Mouse (Mus musculus) midbrain, embryonic 12.5 days (tissue): ENCODE data around the gene Kif5a. TPM values are rescaled to one million over a fixed set of nuclear protein-coding genes. Genes with fewer than 3 reads are reported as not detected.

Experiments
- ATAC-seq: fragments of 200-750 bp; cut with Nextera tagmentation; 2 replicates; pipeline ENCODE4 v1.8.0; 2017; ENCODE audit warnings: low read depth, moderate TSS enrichment, moderate library complexity; ENCODE audit not compliant: low FRiP score
- H3K27ac ChIP-seq: fragments of 300-500 bp; sonication (generic); replicated peaks from 2 replicates; pipeline ENCODE4 v1.5.1; 2016; ENCODE audit warnings: mild to moderate bottlenecking
- H3K27me3 ChIP-seq: fragments of 300-500 bp; sonication (generic); 2 replicates; pipeline ENCODE4 v1.6.1; 2016; ENCODE audit warnings: mild to moderate bottlenecking
- H3K36me3 ChIP-seq: fragments of 300-500 bp; sonication (generic); 2 replicates; pipeline ENCODE4 v1.6.1; 2016
- H3K4me1 ChIP-seq: fragments of 300-500 bp; sonication (generic); 2 replicates; pipeline ENCODE4 v1.6.1; 2016
- H3K4me2 ChIP-seq: fragments of 300-500 bp; sonication (generic); replicated peaks from 2 replicates; pipeline ENCODE4 v1.6.1; 2016; ENCODE audit warnings: mild to moderate bottlenecking, moderate library complexity
- H3K4me3 ChIP-seq: fragments of 300-500 bp; sonication (generic); 2 replicates; pipeline ENCODE4 v1.5.1; 2016; ENCODE audit warnings: mild to moderate bottlenecking
- H3K9ac ChIP-seq: fragments of 300-500 bp; sonication (generic); replicated peaks from 2 replicates; pipeline ENCODE4 v1.6.1; 2016; ENCODE audit warnings: mild to moderate bottlenecking, moderate library complexity
- H3K9me3 ChIP-seq: fragments of 300-500 bp; sonication (generic); 2 replicates; pipeline ENCODE4 v1.6.1; 2016; ENCODE audit warnings: mild to moderate bottlenecking
- whole genome bisulfite sequencing: fragments of 180-500 bp; shearing (Covaris S2); methylation state at CpG from one replicate; pipeline ENCODE4 v1.1.7; 2016; 5-methylcytosine and 5-hydroxymethylcytosine counted together
- polyA plus RNA-seq: library from polyadenylated mRNA; unstranded; fragments of >200 nt; fragmentation: Nextera tagmentation; extraction: Ambion mirVana; gene quantifications from 2 replicates; pipeline ENCODE4 v1.2.1, GENCODE M21; 2016

Gene Kif5a
- polyA plus RNA-seq, 1 experiment from 2014 or later, result 53.9 TPM

DNA sequence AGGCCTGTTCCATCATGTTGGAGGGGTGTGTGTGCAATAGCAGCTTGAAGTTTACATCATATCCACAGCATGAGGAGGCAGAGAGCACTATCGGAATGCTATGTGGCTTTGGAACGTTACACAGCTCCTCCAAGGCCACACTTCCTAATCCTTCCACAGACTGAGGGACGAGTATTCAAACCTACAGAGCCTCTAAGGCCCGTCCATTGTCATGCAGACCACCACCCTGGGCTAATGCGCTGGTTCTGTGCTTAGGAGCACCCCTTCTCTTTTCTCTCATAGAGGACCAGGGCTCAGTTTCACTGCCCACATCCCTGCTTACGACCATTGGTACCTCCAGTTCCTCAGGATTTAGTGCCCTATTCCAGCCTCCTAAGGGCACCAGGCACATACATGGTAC, 37.9 kb downstream of the Kif5a start:
- no peak overlapping the region for H3K9ac ChIP-seq
- H3K36me3 ChIP-seq, result peaks cover 15% of the 10 kb centered on the region
- WGBS, result 20% methylated on average over 6 of the region's 6 CpGs
- H3K27me3 ChIP-seq, result peaks cover 14% of the 10 kb centered on the region; the same call in 1 of the 2 replicates
- H3K9me3 ChIP-seq, result no peaks in the 10 kb centered on the region
- no peak overlapping the region for H3K4me3 ChIP-seq
- H3K4me1 ChIP-seq, result 0 out of 2 replicates have a peak, but pooled peaks cover 2% of the 10 kb centered on the region
- H3K27ac ChIP-seq, result no peak overlapping the region
- ATAC-seq, result no peak
- no peak overlapping the region for H3K4me2 ChIP-seq

DNA sequence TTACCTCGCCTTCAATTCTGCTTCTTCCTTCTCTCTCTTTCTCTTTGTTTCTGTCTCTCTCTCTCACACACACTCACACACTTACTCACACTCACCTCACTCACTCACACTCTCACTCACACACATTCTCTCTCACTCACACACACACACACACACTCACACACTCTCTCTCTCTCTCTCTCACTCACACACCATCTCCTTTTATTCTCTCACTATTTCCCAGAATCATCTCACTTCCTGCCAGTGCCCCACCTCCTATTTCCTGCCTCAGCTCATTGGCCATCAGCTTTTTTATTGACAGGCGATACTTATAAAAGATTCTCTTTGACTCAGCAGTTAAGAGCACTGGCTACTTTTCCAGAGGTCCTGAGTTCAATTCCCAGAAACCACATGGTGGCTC, 44.8 kb downstream of the Kif5a start:
- WGBS, result 88% methylated on average over 2 of the region's 2 CpGs
- no peak overlapping the region for H3K4me3 ChIP-seq

DNA sequence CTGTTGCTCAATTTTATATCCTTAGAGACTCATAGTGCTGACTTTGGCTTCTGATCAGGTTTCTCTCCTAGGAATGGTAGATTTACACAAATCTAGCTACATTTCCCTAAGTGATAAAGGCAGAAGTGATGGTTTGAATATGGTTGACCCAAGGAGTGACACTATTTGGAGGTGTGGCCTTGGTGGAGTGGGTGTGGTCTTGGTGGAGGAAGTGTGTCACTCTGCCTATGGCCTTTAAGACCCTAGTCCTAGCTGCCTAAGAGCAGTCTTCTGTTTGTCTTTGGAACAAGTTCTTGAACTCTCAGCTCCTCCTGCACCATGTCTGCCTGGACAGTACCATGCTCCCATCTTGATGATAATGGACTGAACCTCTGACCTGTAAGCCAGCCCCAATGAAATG, 46.0 kb downstream of the Kif5a start:
- Histone ChIP-seq H3K27ac (no peak overlapping the region), H3K9ac (no peak overlapping the region), H3K4me2 (no peak overlapping the region), H3K4me1 (no peaks in the 10 kb centered on the region), H3K36me3 (no peaks in the 10 kb centered on the region), H3K4me3 (no peak overlapping the region), H3K27me3 (no peaks in the 10 kb centered on the region), H3K9me3 (no peaks in the 10 kb centered on the region)
- no peak for ATAC-seq

More for the DNA sequence above, 44.8 kb downstream of the Kif5a start:
- no peaks in the 10 kb centered on the region for H3K36me3 ChIP-seq
- H3K4me1 ChIP-seq, result no peaks in the 10 kb centered on the region
- H3K4me2 ChIP-seq, result no peak overlapping the region
- H3K27me3 ChIP-seq, result no peaks in the 10 kb centered on the region
- no peaks in the 10 kb centered on the region for H3K9me3 ChIP-seq
- no peak overlapping the region for H3K9ac ChIP-seq
- no peak overlapping the region for H3K27ac ChIP-seq
- no peak for ATAC-seq

GRCm38 (mm10) chr10:127216456-127216855, 46.7 kb downstream of the Kif5a start:
- no peak overlapping the region for H3K4me3 ChIP-seq
- 94% methylated on average over 11 of the region's 11 CpGs for WGBS
- H3K27me3 ChIP-seq, result no peaks in the 10 kb centered on the region
- no peak overlapping the region for H3K27ac ChIP-seq
- H3K4me1 ChIP-seq, result no peaks in the 10 kb centered on the region
- H3K9me3 ChIP-seq, result no peaks in the 10 kb centered on the region
- ATAC-seq, result no peak
- no peak overlapping the region for H3K4me2 ChIP-seq
- no peak overlapping the region for H3K9ac ChIP-seq
- no peaks in the 10 kb centered on the region for H3K36me3 ChIP-seq

DNA sequence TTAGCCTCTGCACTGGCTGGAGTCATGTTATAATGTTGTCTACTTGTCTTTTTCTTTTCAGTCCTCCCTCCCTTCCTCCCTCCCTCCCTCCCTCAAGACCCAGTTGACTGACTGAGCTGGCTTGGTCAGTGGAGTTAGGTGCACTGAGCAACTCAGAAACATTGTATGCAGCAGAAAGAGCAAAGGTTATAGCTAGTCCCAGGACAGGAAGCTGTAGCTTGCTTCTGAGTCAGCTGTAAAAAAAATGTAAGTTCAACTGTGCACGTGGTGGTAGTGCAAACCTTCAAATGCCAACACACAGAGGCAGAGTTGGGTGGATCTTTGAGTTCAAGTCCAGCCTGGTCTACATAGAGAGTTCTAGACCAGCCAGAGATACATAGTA, 48.7 kb downstream of the Kif5a start:
- Histone ChIP-seq H3K4me3 (no peak overlapping the region), H3K27me3 (no peaks in the 10 kb centered on the region), H3K4me2 (no peak overlapping the region), H3K4me1 (peaks cover 16% of the 10 kb centered on the region), H3K27ac (no peak overlapping the region), H3K9ac (no peak overlapping the region), H3K36me3 (no peaks in the 10 kb centered on the region), H3K9me3 (no peaks in the 10 kb centered on the region)
- no peak for ATAC-seq
- WGBS, result 69% methylated on average over 1 of the region's 1 CpGs

DNA sequence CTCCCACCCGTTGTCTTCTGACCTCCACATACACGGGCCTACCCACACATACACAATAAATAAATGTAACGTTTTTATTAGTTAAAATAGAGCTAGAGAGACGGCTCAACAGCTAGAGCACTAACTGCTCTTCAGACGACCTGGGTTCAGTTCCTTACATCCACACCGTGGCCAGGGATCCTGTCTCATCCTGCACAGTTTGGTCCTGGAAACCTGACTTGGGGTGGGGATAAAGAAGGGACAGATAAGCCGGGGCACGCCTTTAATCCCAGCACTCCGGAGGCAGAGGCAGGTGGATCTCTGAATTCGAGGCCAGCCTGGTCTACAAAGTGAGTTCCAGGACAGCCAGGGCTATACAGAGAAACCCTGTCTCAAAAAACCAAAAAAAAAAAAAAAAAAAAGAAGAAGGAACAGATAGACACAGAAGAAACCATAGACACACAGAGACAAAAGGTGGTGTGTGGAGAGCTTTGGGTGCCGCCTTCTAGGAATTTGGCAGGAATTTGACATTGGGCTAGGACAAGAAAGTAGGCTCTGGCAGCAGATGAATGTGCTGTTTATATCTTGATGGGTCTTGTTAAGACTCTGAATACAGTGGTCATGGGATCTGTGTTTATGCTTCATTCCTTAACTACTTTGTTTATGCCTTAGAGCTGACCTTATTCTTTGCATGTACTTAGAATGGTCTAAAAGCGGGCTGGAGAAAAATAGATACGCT, 49.3 kb downstream of the Kif5a start:
- ATAC-seq, result no peak
- Histone ChIP-seq H3K9ac (no peak overlapping the region), H3K4me3 (no peak overlapping the region), H3K4me2 (no peak overlapping the region), H3K4me1 (peaks cover 16% of the 10 kb centered on the region), H3K9me3 (no peaks in the 10 kb centered on the region), H3K27me3 (no peaks in the 10 kb centered on the region), H3K36me3 (no peaks in the 10 kb centered on the region), H3K27ac (no peak overlapping the region)
- 86% methylated on average over 13 of the region's 13 CpGs for WGBS

GRCm38 (mm10) chr10:127213272-127213671, 49.9 kb downstream of the Kif5a start:
- H3K4me3 ChIP-seq, result no peak overlapping the region
- ATAC-seq, result no peak
- H3K27me3 ChIP-seq, result no peaks in the 10 kb centered on the region
- no peak overlapping the region for H3K27ac ChIP-seq
- no peak overlapping the region for H3K4me2 ChIP-seq
- H3K4me1 ChIP-seq, result peaks cover 16% of the 10 kb centered on the region
- 93% methylated on average over 8 of the region's 8 CpGs for WGBS
- H3K36me3 ChIP-seq, result peaks cover 5% of the 10 kb centered on the region; the same call in 1 of the 2 replicates
- no peaks in the 10 kb centered on the region for H3K9me3 ChIP-seq
- no peak overlapping the region for H3K9ac ChIP-seq

DNA sequence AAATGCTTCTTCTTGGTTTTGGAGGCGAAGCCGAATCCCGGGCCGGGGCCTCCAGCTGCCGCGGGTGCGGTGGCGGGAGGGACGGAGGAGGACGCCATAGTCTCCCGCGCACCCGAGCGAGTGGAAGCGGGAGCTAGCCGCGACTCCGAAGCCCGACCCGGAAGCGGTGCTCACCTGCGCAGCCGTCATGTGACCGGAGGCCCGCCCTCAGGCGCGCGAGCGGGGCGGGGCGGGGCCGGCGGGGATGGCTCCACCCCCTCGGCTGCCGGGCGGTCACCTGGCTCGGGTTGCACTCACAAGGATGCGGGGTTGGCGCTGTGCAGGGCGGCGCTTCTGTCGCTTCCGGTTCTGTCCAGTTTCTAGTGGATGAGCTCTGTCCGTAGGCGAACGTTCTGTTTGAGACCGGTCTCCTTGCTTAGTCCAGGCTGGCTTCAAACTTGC, 51.7 kb downstream of the Kif5a start, which contains the start of gene Pip4k2c:
TSS of gene Pip4k2c (minus strand) at position 172 of the 441 bp plus-strand sequence.
- peaks cover 21% of the 10 kb centered on the region for H3K36me3 ChIP-seq
- peak within 1 kb of the TSS; percentile 91 for H3K4me2 ChIP-seq
- 2% methylated on average over 47 of the region's 47 CpGs for WGBS
- no peaks in the 10 kb centered on the region for H3K9me3 ChIP-seq
- H3K27me3 ChIP-seq, result no peaks in the 10 kb centered on the region
- peaks cover 16% of the 10 kb centered on the region for H3K4me1 ChIP-seq
- H3K27ac ChIP-seq, result no peak within 1 kb of the TSS; the same call in 1 of the 2 replicates
- ATAC-seq, result peak; percentile 96
- H3K9ac ChIP-seq, result peak within 1 kb of the TSS; percentile 79
- H3K4me3 ChIP-seq, result peak within 1 kb of the TSS; percentile 89

DNA sequence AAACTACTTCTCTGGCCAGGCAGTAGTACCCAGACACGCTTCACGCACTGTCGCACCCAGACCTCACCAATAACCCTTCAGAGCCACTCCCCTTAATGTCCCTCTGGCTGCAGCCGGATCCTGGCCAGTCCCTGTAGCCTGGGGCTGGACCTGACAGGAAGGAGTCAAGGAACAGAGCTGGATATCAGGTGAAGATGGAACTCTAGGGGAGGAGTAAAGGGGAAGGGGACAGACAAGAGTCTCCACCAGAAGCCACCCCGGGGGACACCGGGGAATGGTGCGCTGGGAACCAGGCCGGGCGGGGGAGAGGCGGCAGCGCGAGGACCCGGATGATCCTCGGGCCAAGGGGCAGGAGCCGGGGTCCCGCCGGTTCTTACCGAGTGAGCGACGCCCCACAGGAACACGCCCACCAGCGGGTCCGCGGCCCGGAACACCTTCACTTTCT, 52.2 kb downstream of the Kif5a start:
- peak overlapping the region; percentile 79 for H3K9ac ChIP-seq
- no peaks in the 10 kb centered on the region for H3K9me3 ChIP-seq
- peaks cover 16% of the 10 kb centered on the region for H3K4me1 ChIP-seq
- peaks cover 25% of the 10 kb centered on the region for H3K36me3 ChIP-seq
- H3K27ac ChIP-seq, result no peak overlapping the region; the same call in 1 of the 2 replicates
- ATAC-seq, result peak; percentile 69
- WGBS, result under 1% methylated on average over 25 of the region's 25 CpGs
- peak overlapping the region; percentile 91 for H3K4me2 ChIP-seq
- no peaks in the 10 kb centered on the region for H3K27me3 ChIP-seq
- H3K4me3 ChIP-seq, result peak overlapping the region; percentile 89

DNA sequence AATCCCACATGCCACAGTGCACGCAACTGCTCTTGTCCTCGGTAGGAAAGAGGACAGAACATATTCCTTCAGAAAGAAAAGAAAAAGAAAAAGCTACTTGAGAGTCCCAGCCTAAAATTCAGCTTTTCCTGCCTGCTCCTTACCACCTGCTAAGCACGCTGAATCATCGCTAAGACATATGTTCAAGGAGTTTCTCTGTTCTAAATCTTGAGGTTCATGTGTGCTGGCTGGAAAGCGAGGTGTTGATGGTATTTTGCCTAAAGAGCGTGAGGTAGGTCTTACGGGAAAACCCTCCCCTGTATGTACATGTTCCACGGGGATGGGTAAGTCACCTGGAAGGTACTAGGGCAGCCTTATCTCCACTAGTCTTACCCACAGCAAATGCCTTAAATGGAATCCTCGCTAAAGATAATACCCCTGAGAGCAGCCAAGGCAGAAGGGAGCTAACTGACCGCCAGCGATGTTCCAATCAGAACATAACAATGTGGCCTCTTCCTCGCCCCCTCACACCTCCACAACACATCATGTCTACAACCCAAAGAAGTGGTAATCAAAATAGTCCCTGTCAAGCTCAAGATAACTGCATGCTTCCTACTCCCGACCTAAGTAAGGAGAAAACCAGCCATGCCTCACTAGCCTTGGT, 53.1 kb downstream of the Kif5a start:
- Histone ChIP-seq H3K27me3 (no peaks in the 10 kb centered on the region), H3K4me3 (peak overlapping the region; percentile 89; the same call in 1 of the 2 replicates), H3K9ac (0 out of 2 replicates have a peak overlapping the region, but pooled peaks have one; percentile 8), H3K4me1 (peaks cover 16% of the 10 kb centered on the region), H3K27ac (no peak overlapping the region), H3K36me3 (peaks cover 34% of the 10 kb centered on the region), H3K4me2 (peak overlapping the region; percentile 91), H3K9me3 (no peaks in the 10 kb centered on the region)
- 90% methylated on average over 13 of the region's 13 CpGs for WGBS
- ATAC-seq, result no peak

GRCm38 (mm10) chr10:127208921-127209320, 54.2 kb downstream of the Kif5a start:
- Histone ChIP-seq H3K9me3 (no peaks in the 10 kb centered on the region), H3K9ac (no peak overlapping the region), H3K27ac (no peak overlapping the region), H3K36me3 (peaks cover 45% of the 10 kb centered on the region), H3K4me2 (no peak overlapping the region), H3K4me1 (peaks cover 16% of the 10 kb centered on the region), H3K4me3 (no peak overlapping the region), H3K27me3 (no peaks in the 10 kb centered on the region)
- ATAC-seq, result no peak
- WGBS, result 86% methylated on average over 4 of the region's 4 CpGs

GRCm38 (mm10) chr10:127205373-127205772, 57.8 kb downstream of the Kif5a start:
- Histone ChIP-seq H3K27me3 (no peaks in the 10 kb centered on the region), H3K4me1 (peaks cover 9% of the 10 kb centered on the region), H3K4me3 (no peak overlapping the region), H3K9me3 (no peaks in the 10 kb centered on the region), H3K4me2 (no peak overlapping the region), H3K36me3 (peaks cover 73% of the 10 kb centered on the region), H3K27ac (no peak overlapping the region), H3K9ac (no peak overlapping the region)
- 92% methylated on average over 10 of the region's 10 CpGs for WGBS
- ATAC-seq, result no peak
